Mouse (Mus musculus) inflammation-experienced regulatory T-cells, adult 6 months (primary cell): Measurements from ENCODE around the gene Hoxc6. TPM values are rescaled to one million over a fixed set of nuclear protein-coding genes. Genes with fewer than 3 reads are reported as not detected.

ENCODE experiments used
- ATAC-seq: one replicate; pipeline ENCODE4 v1.8.0; 2017
- polyA plus RNA-seq, 3 experiments: library from polyadenylated mRNA; unstranded; fragments of 100-300 nt; shearing (Covaris generic); gene quantifications; one replicate each; pipeline ENCODE4 v1.2.1; 2017

Hoxc6 gene
- polyA plus RNA-seq, result not detected

- ATAC-seq, result no peak
These were observed at the start of gene Hoxc6 for GRCm38 (mm10) chr15:102997939-102998355. Gene Hoxc6, plus strand, starts transcription at chr15:102998257.

DNA sequence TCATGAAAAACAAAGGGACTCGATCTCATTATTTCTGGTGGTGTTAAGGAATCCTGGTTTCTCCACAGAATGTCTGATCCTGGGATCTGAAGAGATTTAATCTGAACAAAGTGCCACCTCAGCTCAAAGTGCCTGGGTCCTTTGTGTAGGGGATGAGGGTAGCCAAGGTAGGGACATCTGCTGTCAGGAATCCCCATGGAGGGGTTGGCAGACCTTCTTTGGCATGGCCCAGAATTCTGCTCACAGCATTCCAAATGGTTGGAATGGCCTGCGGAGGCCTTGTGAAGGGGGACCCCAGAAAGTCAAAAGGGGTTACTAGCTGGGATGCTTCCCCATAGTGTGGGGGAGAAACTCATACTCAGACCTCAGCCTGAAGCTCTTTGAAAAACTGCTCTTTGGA, 49.2 kb upstream of the Hoxc6 start:
- ATAC-seq, result no peak

DNA sequence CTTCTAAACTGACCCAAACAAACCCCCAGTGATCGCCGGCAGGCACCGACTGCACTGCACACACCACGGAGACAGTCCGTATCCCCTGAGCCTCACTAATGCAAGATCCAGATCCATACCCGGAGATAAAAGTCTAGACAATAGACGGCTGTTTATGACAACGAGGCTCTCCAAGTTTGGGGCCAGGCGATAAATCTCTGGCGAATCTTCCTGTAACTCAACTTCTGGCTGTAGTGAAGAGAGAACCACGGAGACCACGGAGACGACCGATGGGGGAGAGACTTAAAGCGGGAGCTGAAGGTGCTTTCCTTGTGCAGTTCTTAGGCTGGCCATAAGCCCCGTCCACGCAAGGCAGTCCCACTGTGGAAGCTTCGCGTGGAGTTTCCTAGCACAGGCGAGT, 48.4 kb upstream of the Hoxc6 start:
- ATAC-seq, result no peak

DNA sequence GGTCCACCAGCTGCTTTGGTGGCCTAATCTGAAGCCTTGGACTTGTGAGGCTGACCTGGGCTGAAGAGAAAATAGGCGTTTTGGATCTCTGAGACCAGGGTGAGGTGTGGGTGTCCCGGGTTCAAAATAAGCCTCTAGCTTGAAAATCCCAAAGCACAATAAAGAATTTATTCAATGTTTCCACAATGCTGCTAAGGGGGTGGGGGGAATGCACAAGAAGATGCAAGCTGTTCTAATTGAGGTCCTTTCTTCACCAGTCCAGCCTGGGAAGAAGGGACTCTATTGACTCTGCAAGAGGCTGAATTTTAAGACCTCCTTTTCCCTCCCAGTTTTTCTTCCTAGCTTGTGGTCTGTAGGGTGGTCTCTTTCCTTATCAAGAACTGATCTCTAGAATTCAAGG, 47.2 kb upstream of the Hoxc6 start:
- ATAC-seq, result no peak

- ATAC-seq, result no peak
These were observed 44.5 kb upstream of the Hoxc6 start for GRCm38 (mm10) chr15:102953561-102953960.

- no peak for ATAC-seq
These were observed 43.7 kb upstream of the Hoxc6 start, which contains the start of gene Hoxc11 for GRCm38 (mm10) chr15:102954192-102955006. Gene Hoxc11, plus strand, starts transcription at chr15:102954427.

DNA sequence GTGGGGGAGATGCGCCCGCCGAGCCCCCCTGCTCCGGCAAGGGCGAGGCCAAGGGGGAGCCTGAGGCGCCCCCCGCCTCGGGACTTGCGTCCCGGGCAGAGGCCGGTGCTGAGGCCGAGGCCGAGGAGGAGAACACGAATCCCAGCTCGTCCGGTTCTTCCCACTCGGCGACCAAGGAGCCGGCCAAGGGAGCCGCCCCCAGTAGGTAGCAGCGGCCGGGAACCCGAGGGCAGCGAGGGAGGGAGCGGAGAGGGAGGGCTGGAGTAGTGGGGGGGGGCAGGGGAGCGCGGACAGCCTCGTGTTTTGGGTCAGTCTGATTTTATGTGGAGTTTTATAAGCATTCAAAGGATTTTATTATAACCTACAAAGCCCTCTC, 43.1 kb upstream of the Hoxc6 start:
- no peak for ATAC-seq

- ATAC-seq, result no peak
These were observed 42.0 kb upstream of the Hoxc6 start for GRCm38 (mm10) chr15:102955833-102956640.

DNA sequence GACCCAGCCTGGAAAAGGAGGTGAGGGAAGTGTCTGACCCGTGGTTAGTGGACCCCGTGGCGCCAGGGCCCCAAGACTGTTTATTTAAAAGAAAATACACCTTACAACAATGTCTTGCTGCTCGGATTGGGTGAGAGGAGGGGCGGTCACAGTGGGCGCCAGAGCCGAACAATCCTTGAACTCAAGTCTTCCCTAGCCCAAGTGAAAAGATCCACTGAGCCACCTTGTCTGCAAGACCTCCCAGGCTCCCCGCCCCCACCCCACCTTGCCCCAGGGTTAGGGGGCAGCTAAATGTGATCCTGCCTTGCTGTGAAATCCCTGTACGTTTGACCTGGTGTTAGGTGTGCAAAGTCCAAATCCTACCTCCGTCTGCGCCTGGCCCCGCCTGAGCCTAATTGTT, 41.2 kb upstream of the Hoxc6 start:
- ATAC-seq, result no peak

GRCm38 (mm10) chr15:102959663-102960191, 38.3 kb upstream of the Hoxc6 start:
- ATAC-seq, result no peak

DNA sequence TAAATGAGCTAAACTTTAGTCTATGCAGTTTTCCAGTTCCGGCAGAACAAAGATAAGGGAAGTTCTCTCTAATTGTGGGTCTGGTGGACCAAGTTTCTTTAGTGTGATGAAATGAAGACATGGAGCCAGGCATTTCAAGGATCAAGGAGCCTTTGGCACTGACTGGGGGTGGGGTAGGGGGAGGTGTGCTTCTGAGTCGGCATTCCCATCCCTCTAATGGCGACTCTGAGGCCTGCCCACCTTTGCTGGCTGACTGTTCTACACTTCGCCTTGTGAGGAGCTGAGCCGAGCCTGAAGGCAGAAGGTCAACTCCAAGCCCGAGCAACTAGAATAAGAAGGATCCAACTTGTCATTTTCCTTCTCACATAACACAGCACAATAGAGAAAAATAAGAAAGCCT, 36.3 kb upstream of the Hoxc6 start:
- ATAC-seq, result no peak

DNA sequence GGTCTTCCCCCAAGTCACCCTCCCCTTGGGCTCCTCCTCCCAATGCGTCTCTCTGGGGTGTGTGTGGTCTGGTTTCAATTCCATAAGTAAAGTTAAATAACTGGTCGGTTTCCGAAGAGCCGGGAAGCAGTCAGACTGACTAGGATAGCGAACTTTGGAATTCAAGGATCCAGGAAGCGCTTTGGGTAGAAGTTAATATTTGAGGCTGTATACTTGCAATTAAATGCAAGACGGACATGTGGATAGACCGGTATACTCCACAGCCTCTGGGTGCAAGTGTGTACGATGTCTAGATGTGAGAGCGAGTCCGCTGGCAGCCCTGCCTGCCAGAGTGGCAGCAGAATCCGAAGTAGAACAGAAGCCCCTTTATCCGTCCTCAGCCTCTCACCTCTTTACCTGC, 35.6 kb upstream of the Hoxc6 start:
- no peak for ATAC-seq

- no peak for ATAC-seq
These were observed 34.8 kb upstream of the Hoxc6 start for GRCm38 (mm10) chr15:102963259-102963658.

- ATAC-seq, result no peak
These were observed 34.1 kb upstream of the Hoxc6 start for GRCm38 (mm10) chr15:102963671-102964640.

- no peak for ATAC-seq
These were observed 32.8 kb upstream of the Hoxc6 start for GRCm38 (mm10) chr15:102965003-102965891.

GRCm38 (mm10) chr15:102965892-102966775, 31.9 kb upstream of the Hoxc6 start:
- ATAC-seq, result peak; percentile 74

- peak; percentile 4 for ATAC-seq
These were observed 31.2 kb upstream of the Hoxc6 start, which contains the start of gene Hoxc10 for GRCm38 (mm10) chr15:102966776-102967311. Gene Hoxc10, plus strand, starts transcription at chr15:102966796.

DNA sequence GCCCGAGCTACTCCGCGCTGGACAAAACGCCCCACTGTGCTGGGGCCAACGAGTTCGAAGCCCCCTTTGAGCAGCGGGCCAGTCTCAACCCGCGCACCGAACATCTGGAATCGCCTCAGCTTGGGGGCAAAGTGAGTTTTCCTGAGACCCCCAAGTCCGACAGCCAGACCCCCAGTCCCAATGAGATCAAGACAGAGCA, 30.8 kb upstream of the Hoxc6 start, which contains the start of gene Hoxc5:
Hoxc5 (plus strand) TSS at position 132 of the 199 bp plus-strand sequence.
- ATAC-seq, result no peak

DNA sequence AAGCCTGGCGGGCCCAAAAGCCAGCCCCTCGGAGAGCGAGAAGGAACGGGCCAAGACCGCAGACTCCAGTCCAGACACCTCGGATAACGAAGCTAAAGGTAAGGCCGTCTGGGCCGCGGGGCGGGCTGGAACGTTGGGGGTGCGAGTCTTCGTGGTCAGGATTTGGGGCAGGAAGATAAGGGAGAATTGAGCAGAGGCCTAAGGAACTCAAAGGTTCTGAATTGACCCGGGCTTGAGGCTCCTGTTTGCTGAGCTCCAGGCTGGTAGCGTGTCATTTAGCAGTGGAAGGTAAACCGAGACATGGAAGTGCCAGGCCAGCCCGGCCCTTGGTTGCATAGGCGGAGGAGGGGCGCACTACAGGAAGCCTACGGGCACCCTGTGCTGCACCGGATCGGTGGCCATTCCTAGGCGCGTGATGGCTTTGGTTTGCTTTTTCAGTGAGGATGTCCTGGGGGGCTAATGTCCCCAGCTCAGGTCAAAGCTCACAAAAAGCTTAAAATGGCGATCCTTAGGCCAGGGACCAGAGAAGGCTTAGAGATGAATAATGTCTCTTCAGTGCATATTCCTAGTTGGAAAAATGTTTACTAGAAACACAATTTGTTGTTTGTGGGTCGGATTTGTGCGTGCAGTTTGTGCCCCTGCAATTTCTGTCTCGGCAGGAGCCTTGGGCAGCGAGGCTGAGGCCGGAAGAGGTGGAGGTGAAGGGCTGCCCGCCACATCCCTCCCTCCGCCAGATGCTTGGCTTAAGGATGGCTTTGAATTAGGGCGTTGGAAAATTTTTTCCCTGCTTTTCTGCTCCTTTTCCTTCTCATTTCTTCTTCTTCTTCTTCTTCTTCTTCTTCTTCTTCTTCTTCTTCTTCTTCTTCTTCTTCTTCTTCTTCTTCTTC, 30.3 kb upstream of the Hoxc6 start:
- ATAC-seq, result no peak
